Mouse (Mus musculus) heart, adult 2 months (tissue): ENCODE results near the gene Fam19a3. TPM values are rescaled to one million over a fixed set of nuclear protein-coding genes. Genes with fewer than 3 reads are reported as not detected.
"Not testable (repeated sequence)": the region's sequence is repeated elsewhere in the genome, so short reads cannot be mapped to it uniquely, and the experiment has no call there.

Experiments
- DNase-seq, 2 experiments: peaks; one replicate each; pipeline ENCODE4 v3.0.0; 2021
- H3K27ac ChIP-seq: fragments of 200-600 bp; 2 replicates; pipeline ENCODE4 v1.8.1; 2022
- H3K27me3 ChIP-seq: fragments of 200-500 bp; 2 replicates; pipeline ENCODE4 v1.6.1; 2012; ENCODE audit warnings: mild to moderate bottlenecking, low read length, inconsistent platforms, mixed read lengths; ENCODE audit not compliant: control insufficient read depth, insufficient read depth
- H3K36me3 ChIP-seq: fragments of 200-500 bp; 2 replicates; pipeline ENCODE4 v1.6.1; 2012; ENCODE audit warnings: low read length, inconsistent platforms; ENCODE audit not compliant: control insufficient read depth, insufficient read depth
- H3K4me1 ChIP-seq: fragments of 200-500 bp; 2 replicates; pipeline ENCODE4 v1.6.1; 2011; ENCODE audit warnings: low read length; ENCODE audit not compliant: control insufficient read depth, insufficient read depth
- H3K4me3 ChIP-seq: fragments of 200-600 bp; 2 replicates; pipeline ENCODE4 v1.8.1; 2022
- H3K79me2 ChIP-seq: fragments of 200-500 bp; replicated peaks from 2 replicates; pipeline ENCODE4 v1.6.1; 2012; ENCODE audit warnings: mild to moderate bottlenecking, inconsistent platforms, low read length, moderate library complexity, mixed read lengths; ENCODE audit not compliant: control insufficient read depth, insufficient read depth
- H3K9ac ChIP-seq: fragments of 200-500 bp; 2 replicates; pipeline ENCODE4 v1.6.1; 2012; ENCODE audit warnings: low read depth, mild to moderate bottlenecking, control low read depth, inconsistent platforms, low read length, mixed read lengths
- CTCF ChIP-seq: fragments of 200-600 bp; IDR thresholded peaks from 2 replicates; pipeline ENCODE4 v1.8.1; 2022; ENCODE audit warnings: antibody characterized with exemption, mild to moderate bottlenecking, moderate library complexity
- EP300 ChIP-seq: fragments of 200-500 bp; IDR thresholded peaks from 2 replicates; pipeline ENCODE4 v1.6.1; 2011; ENCODE audit warnings: low read depth, low read length, control low read depth; ENCODE audit not compliant: insufficient read depth
- POLR2A ChIP-seq: fragments of 200-500 bp; IDR thresholded peaks from 2 replicates; pipeline ENCODE4 v1.6.1; 2011; ENCODE audit warnings: mild to moderate bottlenecking, low read depth, low read length, control low read depth; ENCODE audit not compliant: insufficient read depth
- WGBS: fragments of 180-500 bp; shearing (Covaris S2); methylation state at CpG from one replicate; pipeline ENCODE4 v1.1.7; 2018; 5-methylcytosine and 5-hydroxymethylcytosine counted together
- intact Hi-C: fragments of 180-260 bp; cut with DNase I; formaldehyde crosslinking; loops from one replicate; pipeline ENCODE4 v1.15.1; 2025
- polyA plus RNA-seq: library from polyadenylated mRNA; depleted of rRNA; stranded (reverse); fragments of >200 nt; gene quantifications from 2 replicates; pipeline ENCODE4 v1.2.3, GENCODE M21; 2012
- total RNA-seq, 2 experiments: library from RNA; stranded (reverse); gene quantifications; 2 replicates each; pipeline ENCODE4 v1.2.3; 2021

Gene Fam19a3
- total and polyA plus RNA-seq, 3 experiments, result 1.2 to 2.4 (median 1.4) TPM

- Histone ChIP-seq H3K79me2 (no peaks in the 10 kb centered on the region; the same call in 1 of the 2 replicates), H3K4me3 (no peak overlapping the region), H3K4me1 (peaks cover 1% of the 10 kb centered on the region), H3K27me3 (no peaks in the 10 kb centered on the region), H3K9ac (no peak overlapping the region), H3K36me3 (peaks cover 11% of the 10 kb centered on the region), H3K27ac (no peak overlapping the region)
- intact Hi-C loops, result loop anchor here (2.0 kb wide), 1 partner anchor 21 kb away; no protein-coding TSS in a partner anchor
- TF ChIP-seq EP300 (no peak), CTCF (no peak), POLR2A (no peak)
- WGBS, result 86% methylated on average over 7 of the region's 7 CpGs
- no peak for DNase-seq
These were observed 34.5 kb upstream of the Fam19a3 start for GRCm38 (mm10) chr3:104816130-104816529.

GRCm38 (mm10) chr3:104815346-104815745 is 33.7 kb upstream of the Fam19a3 start:
- no peak for TF ChIP-seq POLR2A
- no peak for TF ChIP-seq CTCF
- TF ChIP-seq EP300, result no peak
- no peak overlapping the region for H3K27ac ChIP-seq
- peaks cover 11% of the 10 kb centered on the region for H3K36me3 ChIP-seq
- no peak overlapping the region for H3K9ac ChIP-seq
- 88% methylated on average over 2 of the region's 2 CpGs for WGBS
- no peak for DNase-seq
- no peaks in the 10 kb centered on the region for H3K27me3 ChIP-seq
- intact Hi-C loops, result no loop called here
- no peaks in the 10 kb centered on the region; the same call in 1 of the 2 replicates for H3K79me2 ChIP-seq
- H3K4me3 ChIP-seq, result no peak overlapping the region
- H3K4me1 ChIP-seq, result peaks cover 1% of the 10 kb centered on the region

DNA sequence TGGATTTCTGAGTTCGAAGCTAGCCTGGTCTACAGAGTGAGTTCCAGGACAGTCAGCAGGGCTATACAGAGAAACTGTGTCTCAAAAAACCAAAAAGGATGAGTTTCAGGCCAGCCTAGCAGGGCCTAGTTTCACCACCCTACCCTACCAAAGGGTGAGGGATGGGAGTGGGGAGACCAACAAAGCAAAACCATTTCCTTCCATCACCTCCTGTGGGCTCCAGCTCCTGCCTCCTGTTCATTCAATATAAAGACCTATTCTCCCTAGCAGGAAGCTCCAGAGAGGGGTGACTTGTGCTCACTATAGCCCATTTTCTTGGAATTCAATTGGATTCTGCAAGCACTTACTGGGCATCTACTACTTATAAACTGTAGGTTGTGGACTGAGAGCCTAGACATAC is 33.1 kb upstream of the Fam19a3 start:
- H3K4me1 ChIP-seq, result peaks cover 1% of the 10 kb centered on the region
- no peak overlapping the region for H3K9ac ChIP-seq
- TF ChIP-seq CTCF (no peak), POLR2A (no peak), EP300 (no peak)
- intact Hi-C loops, result no loop called here
- H3K27ac ChIP-seq, result no peak overlapping the region
- H3K27me3 ChIP-seq, result no peaks in the 10 kb centered on the region
- no peaks in the 10 kb centered on the region; the same call in 1 of the 2 replicates for H3K79me2 ChIP-seq
- WGBS, result 93% methylated on average over 1 of the region's 1 CpGs
- no peak overlapping the region for H3K4me3 ChIP-seq
- DNase-seq, result no peak
- H3K36me3 ChIP-seq, result peaks cover 9% of the 10 kb centered on the region

DNA sequence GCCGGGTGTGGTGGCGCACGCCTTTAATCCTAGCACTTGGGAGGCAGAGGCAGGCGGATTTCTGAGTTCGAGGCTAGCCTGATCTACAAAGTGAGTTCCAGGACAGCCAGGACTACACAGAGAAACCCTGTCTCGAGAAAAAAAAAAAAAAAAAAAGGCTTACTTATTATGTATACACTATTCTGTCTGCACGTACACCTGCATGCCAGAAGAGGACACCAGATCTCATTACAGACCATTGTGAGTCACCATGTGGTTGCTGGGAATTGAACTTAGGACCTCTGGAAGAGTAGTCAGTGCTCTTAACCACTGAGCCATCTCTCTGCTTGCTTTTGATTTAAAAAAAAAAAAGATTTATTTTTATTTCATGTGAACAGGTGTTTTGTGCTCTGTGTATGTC is 31.6 kb upstream of the Fam19a3 start:
- H3K79me2 ChIP-seq, DNase-seq, H3K27ac ChIP-seq, intact Hi-C loops, H3K36me3 ChIP-seq, H3K9ac ChIP-seq, H3K4me1 ChIP-seq, H3K27me3 ChIP-seq, H3K4me3 ChIP-seq: not testable (repeated sequence)
- 89% methylated on average over 7 of the region's 7 CpGs for WGBS

DNA sequence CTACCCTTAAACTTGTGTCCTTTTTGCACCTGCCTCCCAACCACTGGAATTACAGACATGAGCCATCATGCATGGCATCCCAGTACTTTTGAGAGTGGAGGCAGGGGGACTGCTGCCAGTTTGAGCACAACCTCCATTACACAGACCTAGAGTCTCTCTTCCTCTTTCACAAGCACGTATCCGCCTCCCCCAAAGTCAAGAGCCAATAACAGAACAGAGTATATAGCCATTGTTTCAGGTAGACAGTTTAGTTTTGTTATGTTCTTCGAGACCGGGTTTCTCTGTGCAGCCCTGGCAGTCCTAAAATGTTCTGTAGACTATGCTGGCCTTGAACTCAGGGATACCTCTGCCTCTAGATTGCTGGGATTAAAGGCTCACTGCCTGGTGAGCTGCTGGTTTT is 30.6 kb upstream of the Fam19a3 start:
- H3K27ac ChIP-seq, result no peak overlapping the region
- TF ChIP-seq CTCF (no peak), EP300 (no peak)
- no peak overlapping the region for H3K4me3 ChIP-seq
- H3K36me3 ChIP-seq, result peaks cover 2% of the 10 kb centered on the region; the same call in 1 of the 2 replicates
- H3K27me3 ChIP-seq, result no peaks in the 10 kb centered on the region
- DNase-seq, result no peak
- no peak overlapping the region for H3K9ac ChIP-seq
- H3K79me2 ChIP-seq, result peaks cover 3% of the 10 kb centered on the region
- no peaks in the 10 kb centered on the region for H3K4me1 ChIP-seq
- WGBS, result 90% methylated on average over 4 of the region's 4 CpGs
- intact Hi-C loops, result no loop called here

DNA sequence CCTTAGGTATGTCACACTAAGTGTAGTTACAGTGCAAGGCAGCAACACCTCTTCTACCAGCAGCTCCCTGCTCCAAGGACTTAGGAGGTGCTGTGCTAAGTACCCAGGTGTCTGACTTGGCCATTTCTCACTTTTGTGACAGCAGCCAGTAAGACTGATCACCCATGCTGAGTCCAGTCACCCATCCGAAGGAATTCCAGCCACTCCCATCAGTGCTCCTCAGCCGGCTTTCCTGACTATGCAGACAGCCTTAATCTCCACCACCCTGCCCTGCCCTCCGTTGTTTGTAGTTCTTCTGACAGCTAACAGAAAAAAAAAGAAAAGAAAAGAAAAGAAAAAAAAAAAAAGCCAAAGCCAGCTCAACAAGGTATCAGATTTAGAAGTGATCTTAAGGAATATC is 30.1 kb upstream of the Fam19a3 start:
- Histone ChIP-seq H3K9ac (no peak overlapping the region), H3K27me3 (no peaks in the 10 kb centered on the region), H3K4me3 (no peak overlapping the region), H3K4me1 (no peaks in the 10 kb centered on the region), H3K27ac (no peak overlapping the region), H3K79me2 (peaks cover 3% of the 10 kb centered on the region), H3K36me3 (peaks cover 2% of the 10 kb centered on the region; the same call in 1 of the 2 replicates)
- intact Hi-C loops, result no loop called here
- DNase-seq, result no peak
- 53% methylated on average over 3 of the region's 3 CpGs for WGBS
- TF ChIP-seq POLR2A, result no peak
- TF ChIP-seq CTCF, result no peak
- TF ChIP-seq EP300, result no peak
